Mouse (Mus musculus) splenic B cell, adult 2 months (primary cell): ENCODE results near the gene Sh3tc1.

Experiments used
- DNase-seq: peaks from one replicate; pipeline ENCODE4 v3.0.0-alpha.2; 2011; ENCODE audit warnings: low read depth, low spot score
- H3K27me3 ChIP-seq: 2 replicates; pipeline ENCODE4 v1.6.1; 2012; ENCODE audit warnings: mild to moderate bottlenecking, low read length, moderate library complexity, mixed read lengths; ENCODE audit not compliant: control insufficient read depth, poor library complexity, insufficient read depth, severe bottlenecking
- H3K36me3 ChIP-seq: 2 replicates; pipeline ENCODE4 v1.6.1; 2012; ENCODE audit warnings: mild to moderate bottlenecking, low read length, moderate library complexity, mixed read lengths; ENCODE audit not compliant: control insufficient read depth, poor library complexity, insufficient read depth, severe bottlenecking

Sh3tc1 gene

GRCm38 (mm10) chr5:35739536-35740278 lies at the start of gene Sh3tc1:
Sh3tc1 (minus strand) TSS chr5:35739987.
- Histone ChIP-seq H3K36me3 (no peaks in the 10 kb centered on the region), H3K27me3 (no peaks in the 10 kb centered on the region)
- DNase-seq, result no peak

DNA sequence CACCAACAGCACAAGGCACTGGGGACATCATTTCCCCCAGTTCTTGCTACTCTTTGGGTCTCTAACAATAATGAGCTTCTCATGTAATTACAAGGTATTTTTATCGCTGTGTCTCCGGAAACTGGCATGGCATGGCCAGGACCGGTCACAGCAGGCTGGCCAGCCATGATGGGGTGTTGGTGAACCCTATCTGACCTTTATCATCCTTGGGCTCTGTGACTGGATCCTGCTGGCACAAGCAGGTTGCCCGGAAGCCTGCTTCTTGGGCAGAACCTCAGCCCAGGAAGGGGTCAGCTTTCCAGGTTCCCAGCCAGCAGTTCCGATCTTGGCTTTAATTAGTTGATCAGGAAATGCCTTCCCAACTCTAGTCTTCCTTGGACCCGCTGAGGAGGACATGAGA lies 48.9 kb upstream of the Sh3tc1 start:
- Histone ChIP-seq H3K27me3 (no peaks in the 10 kb centered on the region), H3K36me3 (no peaks in the 10 kb centered on the region)
- no peak for DNase-seq

- H3K27me3 ChIP-seq, result no peaks in the 10 kb centered on the region
- DNase-seq, result no peak
Measured at GRCm38 (mm10) chr5:35787847-35788246, 48.1 kb upstream of the Sh3tc1 start.

GRCm38 (mm10) chr5:35785853-35786252 lies 46.1 kb upstream of the Sh3tc1 start:
- no peak for DNase-seq
- H3K36me3 ChIP-seq, result no peaks in the 10 kb centered on the region
- H3K27me3 ChIP-seq, result no peaks in the 10 kb centered on the region

More at GRCm38 (mm10) chr5:35787847-35788246, 48.1 kb upstream of the Sh3tc1 start:
- H3K36me3 ChIP-seq, result no peaks in the 10 kb centered on the region

GRCm38 (mm10) chr5:35782648-35783180 lies 42.9 kb upstream of the Sh3tc1 start:
- no peak for DNase-seq

DNA sequence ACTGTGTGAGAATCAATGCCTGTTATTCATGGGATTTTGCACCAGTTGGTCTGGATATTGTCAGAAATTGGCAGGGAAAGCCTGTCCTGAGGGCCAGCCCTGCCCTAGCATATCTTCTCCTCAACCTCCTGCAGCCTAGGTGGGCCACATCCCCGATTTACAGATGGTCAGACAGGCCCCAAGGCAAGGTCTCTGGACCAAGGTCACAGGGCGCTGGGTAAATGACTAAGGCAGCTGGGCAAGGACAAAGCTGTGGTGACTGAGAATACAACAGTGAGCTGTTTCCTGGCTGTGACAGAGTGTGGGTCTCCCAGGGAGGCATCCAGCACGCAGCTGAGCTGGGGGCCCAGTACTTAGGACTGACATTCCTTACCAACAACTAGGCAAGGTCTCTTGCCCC lies 41.3 kb upstream of the Sh3tc1 start:
- Histone ChIP-seq H3K36me3 (no peaks in the 10 kb centered on the region), H3K27me3 (no peaks in the 10 kb centered on the region)
- no peak for DNase-seq

More at GRCm38 (mm10) chr5:35782648-35783180, 42.9 kb upstream of the Sh3tc1 start:
- Histone ChIP-seq H3K27me3 (no peaks in the 10 kb centered on the region), H3K36me3 (no peaks in the 10 kb centered on the region)

- Histone ChIP-seq H3K27me3 (no peaks in the 10 kb centered on the region), H3K36me3 (no peaks in the 10 kb centered on the region)
- no peak for DNase-seq
Measured at GRCm38 (mm10) chr5:35774137-35774424, 34.3 kb upstream of the Sh3tc1 start.

- H3K36me3 ChIP-seq, result no peaks in the 10 kb centered on the region
- no peak for DNase-seq
- H3K27me3 ChIP-seq, result no peaks in the 10 kb centered on the region; the same call in 1 of the 2 replicates
Measured at GRCm38 (mm10) chr5:35773274-35774136, 33.7 kb upstream of the Sh3tc1 start.

DNA sequence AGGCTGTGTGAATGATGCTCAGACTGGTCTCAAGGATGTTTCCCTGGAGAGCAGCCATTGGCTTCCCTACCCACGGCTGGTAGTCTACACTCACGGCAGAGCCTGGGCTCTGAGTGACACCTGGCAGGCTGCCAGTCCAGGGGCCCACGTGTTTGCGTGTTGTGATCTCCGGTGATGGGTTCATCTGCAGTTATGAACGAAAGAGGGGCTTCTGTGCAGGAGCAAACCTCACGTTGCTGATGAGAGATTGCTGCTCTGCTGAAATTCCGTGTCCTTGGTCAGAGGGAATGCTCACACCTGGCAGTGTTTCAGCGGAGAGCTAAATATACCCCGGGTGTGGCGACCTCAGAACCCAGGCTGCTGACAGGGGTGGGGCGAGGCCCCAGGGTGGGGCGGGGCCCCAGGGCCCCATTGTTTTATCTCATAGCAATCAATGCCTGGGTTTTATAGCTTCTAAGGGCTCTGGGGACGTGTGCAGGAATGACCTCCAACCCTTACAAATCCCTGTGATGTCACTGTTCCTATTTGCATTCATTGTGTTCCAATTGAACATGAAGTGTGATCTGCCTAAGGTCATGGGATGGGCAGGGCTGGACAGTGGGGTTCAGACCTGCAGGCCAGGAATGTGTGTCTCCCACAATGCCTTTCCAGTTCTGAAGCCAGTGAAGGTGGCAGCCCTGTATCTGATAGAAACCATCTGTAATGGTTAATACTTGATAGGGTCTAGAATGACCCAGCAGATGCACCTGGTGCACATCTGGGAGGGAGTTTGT lies 31.3 kb upstream of the Sh3tc1 start:
- no peaks in the 10 kb centered on the region; the same call in none of the 2 replicates for H3K27me3 ChIP-seq
- DNase-seq, result no peak

GRCm38 (mm10) chr5:35770246-35770645 lies 30.5 kb upstream of the Sh3tc1 start:
- Histone ChIP-seq H3K27me3 (no peaks in the 10 kb centered on the region; the same call in none of the 2 replicates), H3K36me3 (no peaks in the 10 kb centered on the region)
- DNase-seq, result no peak

More for the DNA sequence above, 31.3 kb upstream of the Sh3tc1 start:
- no peaks in the 10 kb centered on the region for H3K36me3 ChIP-seq

DNA sequence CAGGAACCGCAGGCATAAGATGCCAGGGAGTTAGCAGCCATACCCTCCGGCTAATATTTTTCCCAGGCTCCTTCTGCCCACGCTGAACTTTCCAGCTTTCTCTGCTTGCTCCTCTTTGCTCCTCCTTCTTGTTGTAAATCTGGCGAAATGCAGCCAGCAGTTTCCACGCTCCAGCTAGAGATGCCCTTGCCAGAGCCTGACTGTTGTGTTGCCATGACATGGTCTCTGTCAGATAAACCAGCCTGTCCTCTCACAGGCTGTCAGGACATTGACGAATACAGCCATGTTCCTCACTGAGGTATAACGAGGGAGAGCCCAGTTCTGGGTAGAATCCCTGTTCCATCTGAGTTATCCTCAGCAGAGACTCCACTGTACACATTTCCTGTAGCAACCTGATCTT lies 29.2 kb upstream of the Sh3tc1 start:
- Histone ChIP-seq H3K27me3 (no peaks in the 10 kb centered on the region; the same call in none of the 2 replicates), H3K36me3 (no peaks in the 10 kb centered on the region)
- no peak for DNase-seq

DNA sequence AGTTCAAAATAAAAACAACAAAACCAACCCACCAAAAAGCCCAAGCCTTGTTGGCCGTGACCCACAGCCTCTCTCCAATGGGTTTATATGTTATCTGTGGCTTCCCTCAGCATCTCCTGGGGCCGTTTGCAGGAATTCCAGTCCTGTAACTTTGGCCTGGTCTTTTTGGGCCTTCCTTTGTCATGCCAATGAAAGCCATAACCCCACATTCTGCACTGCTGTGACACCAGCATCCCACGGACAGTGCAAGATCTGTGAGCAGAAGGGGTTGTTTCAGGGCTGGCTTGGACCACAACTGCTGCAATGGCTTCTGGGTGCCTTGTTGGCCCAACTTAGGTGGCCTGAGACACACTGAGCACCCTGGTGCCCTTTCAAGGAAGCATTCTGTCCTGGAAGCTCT lies 28.7 kb upstream of the Sh3tc1 start:
- DNase-seq, result no peak
- Histone ChIP-seq H3K27me3 (no peaks in the 10 kb centered on the region; the same call in none of the 2 replicates), H3K36me3 (no peaks in the 10 kb centered on the region)

DNA sequence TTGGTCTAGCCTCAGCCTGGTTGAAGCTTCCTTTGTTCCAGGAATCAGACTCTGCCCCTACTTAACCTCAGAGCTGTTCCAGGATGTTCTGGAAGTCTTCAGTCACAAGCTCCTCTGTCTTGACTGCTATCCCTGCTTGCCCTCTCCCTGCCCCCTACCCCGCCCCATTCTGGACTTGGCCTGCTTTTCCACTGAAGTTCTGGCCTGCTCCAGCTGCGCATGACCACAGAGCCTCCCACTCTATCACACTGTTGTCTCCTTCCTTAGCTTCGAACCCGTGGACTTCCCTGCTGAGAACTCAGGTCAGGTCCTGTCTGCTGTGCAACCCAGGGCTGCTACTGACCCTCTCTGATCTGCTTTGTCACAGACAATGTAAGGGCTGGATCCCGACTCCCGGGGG lies 26.1 kb upstream of the Sh3tc1 start:
- Histone ChIP-seq H3K36me3 (no peaks in the 10 kb centered on the region), H3K27me3 (no peaks in the 10 kb centered on the region; the same call in none of the 2 replicates)
- no peak for DNase-seq

DNA sequence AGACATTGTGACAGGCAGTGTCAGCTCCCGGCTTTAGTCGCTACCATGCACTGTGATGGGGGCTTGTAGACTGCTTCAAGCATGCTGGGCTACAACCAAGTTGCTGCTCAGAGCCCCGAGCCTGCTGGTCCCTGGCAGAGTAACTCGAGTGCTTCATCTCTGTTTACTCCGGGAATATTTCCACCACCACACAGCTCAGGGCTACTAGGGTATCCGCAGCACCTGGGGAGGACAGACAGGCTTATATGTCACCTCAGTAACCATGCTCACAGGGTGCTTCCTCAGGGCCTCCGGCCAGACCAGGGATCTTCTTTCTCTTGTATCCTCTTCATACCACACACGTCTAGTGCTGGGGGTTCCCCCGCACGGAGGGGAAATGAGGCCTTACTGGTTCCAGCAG lies 23.1 kb upstream of the Sh3tc1 start:
- Histone ChIP-seq H3K27me3 (no peaks in the 10 kb centered on the region; the same call in 1 of the 2 replicates), H3K36me3 (no peaks in the 10 kb centered on the region)
- DNase-seq, result no peak
